15 mouse cellular contexts compared by ENCODE assay signal in genomic region chr4:108934856-108935255, GRCm38 (mm10). TPM values are rescaled to one million over a fixed set of nuclear protein-coding genes. Genes with fewer than 3 reads are reported as not detected.
"Had no signal": no experiment of that assay in that cellular context is flagged by ENCODE, and none has a peak within 500 bp of the region (broad histone marks: within the 10 kb centered on the region; RNA-seq: fewer than 3 reads in every experiment).

No protein-coding gene starts in this region.

- H3K9ac ChIP-seq: lung, embryonic 14.5 days; midbrain, embryonic 13.5 days; midbrain, embryonic 15.5 days; neural tube, embryonic 12.5 days had no signal

- H3K36me3 ChIP-seq: midbrain, embryonic 13.5 days; midbrain, embryonic 15.5 days; neural tube, embryonic 12.5 days had no signal

- H3K4me3 ChIP-seq: megakaryocyte, embryonic 14.5 days; midbrain, embryonic 13.5 days; midbrain, embryonic 15.5 days; neural tube, embryonic 12.5 days had no signal

- DNase-seq: lung, adult 18-20 months; lung, embryonic 14.5 days; lung, postnatal 14 days; lung, postnatal 36 days; right cerebral cortex, postnatal 14 days; thymus, adult 18-20 months; thymus, postnatal 14 days; thymus, postnatal 36 days had no signal

- H3K27me3 ChIP-seq: neural tube, embryonic 12.5 days had no signal

- H3K4me2 ChIP-seq: lung, embryonic 14.5 days; midbrain, embryonic 11.5 days; midbrain, embryonic 13.5 days; midbrain, embryonic 15.5 days; neural tube, embryonic 12.5 days had no signal

- H3K9me3 ChIP-seq: megakaryocyte, embryonic 14.5 days; midbrain, embryonic 13.5 days; midbrain, embryonic 15.5 days; neural tube, embryonic 12.5 days had no signal

- H3K4me1 ChIP-seq: megakaryocyte, embryonic 14.5 days; midbrain, embryonic 15.5 days; neural tube, embryonic 12.5 days had no signal

- H3K27ac ChIP-seq: macrophage; midbrain, embryonic 13.5 days; midbrain, embryonic 15.5 days; neural tube, embryonic 12.5 days had no signal

- ATAC-seq: midbrain, embryonic 13.5 days; midbrain, embryonic 15.5 days had no signal

RNA-seq across cellular contexts. Expression of gene Rab3b, which starts 56.0 kb away (rescaled TPM):
- total RNA-seq: monocyte, adult 5-6 weeks had no signal
- polyA plus RNA-seq: macrophage had no signal
